Mouse (Mus musculus) MEL-GATA-1-ER (cell line): ENCODE data around the gene Miox.

Experiments
- DNase-seq: peaks from one replicate; pipeline ENCODE4 v3.0.0-alpha.2; 2012; ENCODE audit warnings: low read depth; ENCODE audit errors: extremely low read depth

Miox gene

DNA sequence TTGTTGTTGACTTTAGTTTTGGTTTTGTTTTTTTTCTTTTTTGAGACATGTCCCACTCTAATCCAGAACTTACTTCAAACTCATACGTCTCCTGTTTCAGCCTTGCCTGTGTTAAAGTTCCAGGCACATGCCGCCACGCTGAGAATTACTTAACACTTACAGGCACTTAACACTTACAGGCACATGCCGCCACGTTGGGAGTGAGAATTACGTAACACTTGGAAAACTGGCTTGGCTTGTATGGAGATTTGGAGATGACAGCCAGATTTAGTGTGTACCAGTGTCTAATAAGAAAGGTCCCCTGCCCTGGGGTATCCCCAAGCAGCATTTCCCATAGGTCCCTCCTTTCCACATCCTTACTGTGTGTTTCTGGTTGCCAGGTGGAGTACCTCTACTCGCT is 28.9 kb downstream of the Miox start:
- no peak for DNase-seq

DNA sequence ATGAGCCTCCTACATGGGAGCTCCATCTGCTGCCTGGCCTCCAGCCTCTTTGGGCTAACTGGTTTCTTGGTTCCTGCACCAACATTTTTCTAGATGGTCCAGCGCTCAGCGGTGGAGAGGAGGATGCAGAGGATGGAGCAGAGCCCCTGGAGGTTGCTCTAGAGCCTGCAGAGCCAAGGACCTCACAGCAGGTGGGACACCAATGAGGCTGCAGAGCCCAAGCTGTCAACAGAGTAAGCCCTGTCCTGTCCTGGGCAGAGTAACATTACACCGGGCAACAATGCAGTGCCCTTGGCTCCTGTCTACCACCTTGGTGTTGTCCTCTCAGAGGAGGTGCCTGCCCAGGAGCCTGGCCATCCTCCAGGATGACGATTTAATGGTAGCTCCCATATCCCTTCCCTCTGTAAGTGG is 30.9 kb downstream of the Miox start:
- DNase-seq: no peak

DNA sequence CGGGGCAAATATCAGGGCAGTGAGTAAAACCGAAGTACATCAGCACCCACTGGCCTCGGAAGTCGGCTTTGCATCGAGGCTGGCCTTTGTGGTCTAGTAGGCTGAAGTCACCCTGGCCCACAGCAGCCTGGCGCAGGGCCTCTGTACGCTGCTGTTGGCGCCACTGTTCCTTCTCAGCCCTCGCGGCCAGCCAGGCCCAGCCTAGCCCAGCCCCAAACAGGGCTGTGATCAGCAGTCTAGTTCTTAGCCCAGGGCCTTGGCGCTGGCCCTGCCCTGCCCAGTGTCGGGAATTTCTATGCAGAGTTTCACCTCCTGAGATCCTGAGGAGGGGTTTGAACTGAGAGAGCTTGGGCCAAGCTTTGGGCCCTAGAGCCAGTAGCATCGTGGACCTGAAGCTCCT is 37.9 kb downstream of the Miox start:
- no peak for DNase-seq

DNA sequence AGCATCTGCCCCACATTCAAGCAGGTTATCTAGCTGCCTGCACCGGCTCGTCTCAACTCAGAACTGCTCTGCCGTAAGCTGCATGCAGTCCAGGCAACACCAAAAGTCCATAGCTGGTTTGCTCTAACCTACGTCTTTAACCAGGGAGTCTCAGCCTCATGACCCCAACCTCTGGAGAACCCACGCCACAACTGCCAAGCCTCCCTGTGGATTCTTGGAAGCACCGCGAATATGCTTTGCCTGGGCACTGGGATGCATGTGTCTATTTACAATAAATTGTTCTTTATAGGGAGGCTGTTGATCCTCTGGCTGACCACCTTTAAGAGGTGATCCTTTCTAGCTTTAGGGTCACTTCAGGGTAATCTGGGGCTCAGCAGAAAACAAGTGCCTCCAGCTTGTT is 38.3 kb downstream of the Miox start:
- DNase-seq: no peak

DNA sequence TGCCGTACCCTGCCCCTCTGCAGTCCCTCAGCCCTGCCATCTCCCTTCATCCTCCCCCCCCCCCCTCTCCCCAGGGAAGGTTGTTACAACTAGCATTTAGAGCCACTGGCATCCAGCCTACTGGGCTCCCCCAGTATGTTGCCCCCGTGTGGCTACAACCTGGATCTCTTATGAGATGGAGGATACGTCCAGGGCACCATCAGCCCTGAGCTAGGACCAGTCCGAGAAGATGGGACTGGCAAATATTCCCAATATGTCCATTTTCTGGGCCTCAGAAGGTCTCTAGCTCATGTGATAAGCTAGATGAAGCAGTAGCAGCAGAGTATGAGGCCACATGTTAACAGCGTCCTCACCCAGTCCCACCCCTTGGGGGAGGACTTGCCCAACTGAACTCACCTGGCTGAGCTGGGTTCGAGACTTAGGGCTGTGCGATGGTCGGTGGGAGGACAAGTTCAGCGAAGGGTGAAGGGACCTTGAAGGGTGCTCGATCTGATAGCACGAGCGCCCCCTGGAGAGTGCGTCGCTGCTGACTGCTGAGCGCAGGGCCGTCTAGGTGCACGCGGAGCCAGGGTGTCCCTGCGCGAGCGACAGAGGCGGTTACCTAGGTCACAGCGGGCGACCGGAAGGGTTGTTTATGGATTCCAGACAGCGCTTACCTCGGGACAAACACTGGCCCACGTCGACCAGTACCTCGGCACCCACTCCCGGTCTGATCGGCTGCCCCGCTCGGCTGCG is 39.0 kb downstream of the Miox start:
- peak; percentile 66 for DNase-seq

DNA sequence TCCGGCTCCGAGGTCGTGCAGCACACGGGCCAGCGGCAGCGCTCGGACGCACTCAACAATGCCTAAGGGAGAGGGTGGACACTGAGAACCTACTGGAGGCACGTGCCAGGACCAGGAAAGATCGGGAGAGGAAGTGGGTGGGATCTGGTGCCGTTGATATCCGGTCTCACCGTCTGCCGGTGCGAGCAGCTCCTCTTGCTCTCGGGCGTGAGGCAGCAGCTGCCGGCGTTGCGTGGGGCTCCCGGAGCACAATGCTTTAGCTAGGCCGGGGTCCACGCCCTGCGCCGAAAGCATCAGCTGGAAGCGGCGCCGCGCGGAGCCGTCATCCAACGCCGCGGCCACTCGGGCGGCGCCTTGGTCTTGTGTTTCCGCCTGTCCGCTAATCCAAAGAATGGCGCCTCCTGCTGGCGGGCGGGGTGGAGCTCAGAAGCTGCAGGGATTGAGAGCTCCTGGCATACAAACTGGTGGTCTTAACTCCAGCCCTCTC is 39.6 kb downstream of the Miox start, which contains the start of gene Sco2:
Gene Sco2 (minus strand): TSS at position 85 of the 487 bp plus-strand sequence.
- DNase-seq: peak; percentile 70

DNA sequence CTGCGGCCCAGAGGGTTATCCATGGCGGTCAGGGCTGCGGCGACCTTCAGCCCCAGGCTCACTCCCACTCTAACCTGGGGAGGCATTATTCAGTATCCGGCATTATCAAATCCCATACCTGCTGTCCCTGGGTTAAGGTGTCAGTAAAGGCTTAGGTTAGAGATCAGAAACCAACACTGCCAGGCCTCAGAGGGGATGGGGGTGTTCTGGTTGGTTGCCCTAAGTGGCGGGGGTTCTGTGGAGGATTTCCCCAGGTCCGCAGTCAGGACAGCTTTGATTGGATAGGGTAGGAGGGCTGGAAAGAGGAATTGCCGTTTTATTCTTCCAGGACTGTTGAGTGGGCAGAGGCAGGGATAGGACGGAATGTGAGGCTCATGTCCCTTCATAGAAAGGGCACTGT is 40.1 kb downstream of the Miox start:
- DNase-seq: no peak

DNA sequence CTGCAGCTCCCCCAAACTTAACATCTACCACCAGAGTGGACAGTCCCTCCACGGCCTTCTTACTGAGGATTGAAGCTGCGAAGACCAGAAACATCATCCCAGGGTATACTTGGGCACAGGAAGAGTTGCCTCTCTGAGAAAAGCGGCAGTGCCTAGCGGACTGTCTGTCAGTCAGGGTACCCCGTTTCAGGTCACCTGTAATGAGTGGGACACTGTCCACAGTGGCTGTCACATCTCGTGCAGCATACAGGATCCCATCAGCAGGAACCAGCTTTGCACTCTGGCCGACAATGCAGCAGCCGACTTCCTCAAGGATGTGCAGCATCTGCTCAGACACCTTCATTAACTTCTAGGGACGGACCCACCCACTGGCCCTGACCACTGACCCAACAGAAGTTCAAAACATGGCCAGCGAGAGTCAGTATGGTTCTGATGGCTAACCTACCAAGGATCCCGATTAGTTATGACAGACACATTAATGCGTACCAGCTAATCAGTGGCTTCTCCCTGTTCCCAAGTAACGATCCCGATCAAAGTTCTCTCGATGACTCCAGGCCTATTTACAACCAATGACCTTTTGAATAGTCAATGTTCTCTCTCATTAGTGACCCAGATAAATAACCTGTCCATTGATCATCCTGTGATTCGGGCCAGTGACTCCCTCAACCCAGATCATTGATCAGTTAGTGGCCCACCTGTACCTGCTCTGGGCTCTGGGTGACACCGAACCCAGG is 40.8 kb downstream of the Miox start:
- no peak for DNase-seq

DNA sequence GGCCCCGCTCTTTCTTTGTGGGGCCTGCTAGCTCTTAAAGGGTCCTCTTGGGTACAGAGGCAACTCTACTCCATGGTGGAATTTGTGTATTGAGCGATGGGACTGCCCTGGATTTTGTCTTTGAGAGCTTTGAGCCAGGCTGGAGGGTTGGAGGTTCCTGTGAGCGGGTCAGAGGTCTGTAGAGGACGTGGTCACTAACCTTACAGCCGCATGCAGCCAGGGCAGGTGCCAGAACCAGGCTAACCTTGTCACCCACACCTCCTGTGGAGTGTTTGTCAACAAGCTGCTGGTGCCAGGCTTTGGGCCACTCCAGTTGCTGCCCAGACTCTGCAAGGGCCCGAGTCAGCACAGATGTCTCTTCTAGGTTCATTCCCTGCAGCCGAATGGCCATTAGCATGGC is 41.8 kb downstream of the Miox start:
- DNase-seq: no peak

DNA sequence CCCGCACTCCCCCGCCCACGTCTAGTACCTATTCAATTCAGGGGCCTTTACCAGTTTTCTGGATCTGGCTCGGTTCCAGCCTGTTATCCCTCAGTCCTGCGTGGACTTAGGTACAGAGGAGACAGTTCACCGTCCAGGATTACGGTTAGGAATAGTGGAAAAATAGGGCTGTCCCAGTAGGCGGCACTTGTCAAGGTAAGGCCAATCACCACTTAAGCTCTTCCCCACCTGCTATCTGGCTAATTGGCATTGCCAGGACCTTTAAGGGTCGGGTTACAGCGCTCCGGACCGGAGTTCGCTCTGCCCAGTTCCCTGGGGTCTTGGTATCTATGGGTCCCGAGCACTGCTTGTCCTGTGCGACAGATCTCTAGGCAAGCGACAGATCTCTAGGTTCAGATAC is 42.8 kb downstream of the Miox start, which contains the start of gene Tymp:
Gene Tymp (minus strand): TSS at position 83 of the 400 bp plus-strand sequence.
- no peak for DNase-seq

DNA sequence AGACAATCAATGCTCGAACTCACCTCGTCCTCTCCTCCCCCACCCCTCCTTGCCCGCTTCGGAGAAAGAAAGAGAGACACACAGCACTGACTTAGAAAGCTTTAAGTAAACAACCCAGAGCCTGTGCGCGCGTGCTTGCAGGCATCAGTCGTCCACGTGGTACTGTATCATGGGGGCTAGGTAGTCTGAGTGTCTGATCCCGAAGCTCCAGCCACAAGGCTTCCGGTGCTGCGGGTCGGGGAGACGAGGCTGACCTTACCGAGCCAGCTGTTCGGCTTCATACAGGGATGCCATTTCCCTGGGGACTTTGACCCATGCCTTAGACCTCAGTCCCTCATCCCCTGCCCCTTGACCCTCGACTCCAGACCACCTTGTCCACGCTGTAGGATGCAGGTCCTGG is 43.2 kb downstream of the Miox start:
- no peak for DNase-seq

DNA sequence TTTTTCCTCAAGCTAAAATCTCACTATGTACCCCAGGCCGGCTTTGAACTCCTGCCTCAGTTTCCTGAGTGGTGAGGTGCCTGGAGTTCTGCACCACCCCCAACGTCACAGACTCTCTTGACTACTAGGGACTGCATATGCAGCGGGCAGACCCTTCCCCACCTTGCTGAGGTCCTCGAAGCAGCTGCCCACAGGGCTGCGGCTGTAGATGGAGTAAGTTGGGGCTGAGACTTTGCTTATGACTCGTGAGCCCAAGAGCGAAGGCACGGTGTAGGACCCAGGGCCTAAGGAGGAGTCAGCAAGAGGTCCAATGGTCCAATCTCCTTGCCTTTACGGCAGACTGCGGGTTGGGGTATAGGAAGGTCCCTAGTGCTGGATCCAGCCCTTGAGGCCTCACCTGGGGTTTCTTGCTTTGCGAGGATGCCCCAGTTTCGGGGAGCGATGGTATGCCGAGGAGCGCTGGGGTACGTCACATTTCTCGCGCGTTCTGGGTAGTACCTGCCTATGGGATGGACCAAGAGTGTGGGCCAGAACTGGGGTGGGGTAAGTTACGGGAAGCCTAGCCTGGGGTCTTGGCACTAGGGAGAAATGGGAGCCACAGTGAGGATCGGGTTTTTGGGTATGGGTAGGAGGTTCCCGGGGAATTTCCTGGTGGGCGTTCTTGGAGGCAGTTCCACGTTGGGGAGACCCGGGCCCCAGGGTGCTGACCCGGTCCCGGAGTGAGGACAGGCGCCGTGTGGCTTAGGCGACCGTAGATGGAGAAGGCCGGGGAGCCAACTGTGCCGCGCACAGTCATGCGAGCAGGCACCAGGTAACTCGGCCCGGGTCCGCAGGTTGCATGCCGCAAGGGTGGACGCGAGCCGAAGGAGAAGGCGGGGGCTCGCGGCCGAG is 44.0 kb downstream of the Miox start:
- DNase-seq: no peak

DNA sequence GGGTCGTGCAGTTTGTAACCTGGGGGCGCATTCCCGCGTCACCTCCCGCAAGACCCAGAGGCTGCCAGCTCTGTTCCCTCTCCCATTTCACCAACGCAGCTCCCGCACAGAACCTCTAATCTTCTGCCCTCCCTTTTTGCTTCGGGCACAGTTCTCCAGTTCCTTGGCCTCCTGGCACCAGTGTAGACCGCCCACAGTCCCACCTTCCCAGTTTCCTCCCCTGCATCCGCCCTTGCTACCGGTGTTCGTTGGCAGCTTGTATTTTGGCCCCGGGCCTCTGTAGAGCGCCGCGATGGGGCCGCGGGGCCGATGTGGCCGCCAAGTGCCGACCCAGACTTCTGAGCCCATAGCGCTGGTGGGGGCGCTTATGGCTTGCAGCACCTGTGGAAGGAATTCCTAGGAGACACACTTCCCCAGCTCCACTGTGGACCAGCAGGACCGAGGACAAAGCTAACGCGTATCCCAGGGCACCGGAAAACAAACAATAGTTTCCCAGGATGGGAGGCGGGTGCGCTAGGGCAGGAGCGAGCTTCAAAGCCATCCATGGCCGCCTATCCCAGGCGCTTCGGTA is 44.7 kb downstream of the Miox start, which contains the start of gene Odf3b:
Gene Odf3b (minus strand): TSS at position 452 of the 571 bp plus-strand sequence.
- no peak for DNase-seq

DNA sequence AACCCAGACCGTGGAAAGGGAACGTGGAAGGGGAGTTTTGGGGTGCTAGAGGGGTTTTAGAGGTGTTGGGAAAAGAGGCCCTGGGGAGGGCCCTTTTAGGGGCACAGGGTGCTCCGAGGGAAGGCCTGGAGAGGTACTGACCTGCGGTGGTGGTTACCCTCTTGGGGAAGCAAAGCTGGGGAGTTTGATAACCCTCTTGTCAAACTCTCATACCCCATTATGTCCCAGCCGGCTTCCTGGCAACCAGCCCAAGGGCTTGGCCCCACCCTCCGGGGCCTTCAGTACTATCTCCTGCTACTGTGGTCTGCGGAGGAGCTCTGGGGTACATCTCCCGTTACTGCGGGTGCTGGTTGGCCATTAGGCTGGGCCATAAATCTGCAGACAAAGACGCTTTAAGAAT is 45.2 kb downstream of the Miox start:
- peak; percentile 73 for DNase-seq

DNA sequence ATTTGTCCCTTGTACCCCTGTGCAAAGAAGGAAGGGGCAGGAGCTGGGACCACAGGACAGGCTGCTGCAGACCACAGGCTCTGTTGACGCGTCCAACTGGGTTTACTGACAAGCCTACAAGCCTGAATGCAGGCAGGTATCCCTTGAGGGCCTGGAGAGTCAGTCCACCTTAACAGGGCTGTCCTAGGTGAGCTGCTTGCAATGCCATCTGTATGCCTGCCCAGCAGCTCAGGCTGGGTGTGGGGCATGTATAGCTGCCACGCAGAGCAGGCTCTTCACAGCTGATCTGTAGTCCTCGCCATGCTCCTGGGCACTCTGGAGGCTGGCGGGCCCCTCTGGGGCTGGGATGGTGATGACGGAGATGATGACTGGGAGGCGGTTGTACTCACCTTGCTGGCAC is 50.4 kb downstream of the Miox start, which contains the start of gene Klhdc7b:
Gene Klhdc7b (plus strand): TSS at position 301 of the 400 bp plus-strand sequence.
- DNase-seq: no peak
